Mouse (Mus musculus): ENCODE measurements around the gene H2afy.

GRCm38 (mm10) chr13:56152773-56153460 is 16.8 kb upstream of the H2afy start:
- no peak for TF ChIP-seq POLR2A (IDR thresholded peaks at IDR 0.05; ENCODE audit: control insufficient read depth, low read depth, low read length)
- no peak for TF ChIP-seq CTCF (IDR thresholded peaks at IDR 0.05; ENCODE audit: control insufficient read depth, insufficient read depth, insufficient replicate concordance, low read depth, low read length)
